In genomic region chr4:33292409-33293370, GRCm38 (mm10) we compare ENCODE assay signal across 8 mouse cellular contexts. TPM values are rescaled to one million over a fixed set of nuclear protein-coding genes. Genes with fewer than 3 reads are reported as not detected.
DNase-seq lines count a peak whose midpoint lies in the region; ATAC-seq lines count a peak whose summit lies in the region.

No protein-coding gene starts in this region.

- no peak overlapping the region for H3K27ac ChIP-seq in hindbrain, embryonic 15.5 days (replicated peaks)

- no peaks in the 10 kb centered on the region for H3K36me3 ChIP-seq in hindbrain, embryonic 15.5 days

- no peaks in the 10 kb centered on the region for H3K9me3 ChIP-seq in hindbrain, embryonic 15.5 days

- WGBS in hindbrain, embryonic 15.5 days, result 27% methylated on average over 16 of the region's 16 CpGs

- H3K4me3 ChIP-seq in hindbrain, embryonic 15.5 days, result no peak overlapping the region

- no peaks in the 10 kb centered on the region for H3K4me1 ChIP-seq in hindbrain, embryonic 15.5 days (replicated peaks)

- no peaks in the 10 kb centered on the region for H3K27me3 ChIP-seq in hindbrain, embryonic 15.5 days

- ATAC-seq in hindbrain, embryonic 15.5 days (ENCODE audit: low FRiP score, low read depth), result no peak; the same call in 1 of the 2 replicates
- peak; percentile 61 for ATAC-seq in megakaryocyte progenitor cell, adult 5-6 weeks (replicated peaks; ENCODE audit: poor library complexity)
- ATAC-seq in activated CD4-positive, CD25-positive, alpha-beta regulatory T cell, adult 4 months, result no peak

- DNase-seq in Muller cell, postnatal 12 days (ENCODE audit: inconsistent ontology term), result peak; percentile 58
- DNase-seq in cerebellum, adult 11-12 months, result peak; percentile 22
- DNase-seq in forelimb bud, embryonic 11.5 days (ENCODE audit: low read depth, low spot score), result peak; percentile 81
- peak; percentile 65 to 80 for DNase-seq in left cerebral cortex, postnatal 10 days (ENCODE audit: extremely low spot score in 1 of 2, low spot score in 2 of 2)
- DNase-seq in right cerebral cortex, postnatal 4 days, result peak; percentile 89

- intact Hi-C loops in left cerebral cortex, postnatal 10 days (cut with DNase I), result loop anchor here (2.0 to 5.0 kb wide), 2 partner anchors 45 to 172 kb away; no protein-coding TSS in a partner anchor

- no peak overlapping the region for H3K9ac ChIP-seq in hindbrain, embryonic 15.5 days

- peak overlapping the region; percentile 32; the same call in 1 of the 2 replicates for H3K4me2 ChIP-seq in hindbrain, embryonic 15.5 days

RNA-seq across cellular contexts. Expression of gene Pnrc1, which starts 2.7 kb away (rescaled TPM):
- polyA plus RNA-seq in hindbrain, embryonic 15.5 days (2015; fragmentation: Nextera tagmentation; extraction: Ambion mirVana), result 56.7 and 57.7 TPM in 2 replicates
- 100 to 1,000 TPM in 1 of 2 experiments, 10 to 100 TPM in 1; 99.2 to 103 TPM for total RNA-seq in left cerebral cortex, postnatal 10 days (2021)
- total RNA-seq in megakaryocyte progenitor cell, adult 5-6 weeks (2015), result 155 and 182 TPM in 2 replicates
- total RNA-seq in megakaryocyte progenitor cell, adult 5-6 weeks (2017), result 91.2 and 96.2 TPM in 2 replicates
- 10 to 100 TPM; 76.1 to 91.4 TPM for polyA plus RNA-seq in activated CD4-positive, CD25-positive, alpha-beta regulatory T cell, adult 4 months (2017; shearing (Covaris generic))

RNA-seq across cellular contexts. Expression of gene Rngtt, which starts 17.4 kb away (rescaled TPM):
- polyA plus RNA-seq in hindbrain, embryonic 15.5 days (2015; fragmentation: Nextera tagmentation; extraction: Ambion mirVana), result 19.0 and 19.3 TPM in 2 replicates
- 10 to 100 TPM; 17.6 to 19.8 TPM for total RNA-seq in left cerebral cortex, postnatal 10 days (2021)
- total RNA-seq in megakaryocyte progenitor cell, adult 5-6 weeks (2015), result 26.5 and 30.9 TPM in 2 replicates
- total RNA-seq in megakaryocyte progenitor cell, adult 5-6 weeks (2017), result 30.6 and 45.3 TPM in 2 replicates
- 10 to 100 TPM; 50.2 to 69.5 TPM for polyA plus RNA-seq in activated CD4-positive, CD25-positive, alpha-beta regulatory T cell, adult 4 months (2017; shearing (Covaris generic))

Comparison
In these comparisons a context has a peak if more than half of its experiments do, and no peak if none do; other contexts are left out.
1. DNase-seq: peak in every context shown above with its lines; median percentile 89 in right cerebral cortex, postnatal 4 days; 81 in forelimb bud, embryonic 11.5 days; 72 in left cerebral cortex, postnatal 10 days; 58 in Muller cell, postnatal 12 days; 22 in cerebellum, adult 11-12 months.